Mouse (Mus musculus): ENCODE measurements around the gene Zfp575.

DNA sequence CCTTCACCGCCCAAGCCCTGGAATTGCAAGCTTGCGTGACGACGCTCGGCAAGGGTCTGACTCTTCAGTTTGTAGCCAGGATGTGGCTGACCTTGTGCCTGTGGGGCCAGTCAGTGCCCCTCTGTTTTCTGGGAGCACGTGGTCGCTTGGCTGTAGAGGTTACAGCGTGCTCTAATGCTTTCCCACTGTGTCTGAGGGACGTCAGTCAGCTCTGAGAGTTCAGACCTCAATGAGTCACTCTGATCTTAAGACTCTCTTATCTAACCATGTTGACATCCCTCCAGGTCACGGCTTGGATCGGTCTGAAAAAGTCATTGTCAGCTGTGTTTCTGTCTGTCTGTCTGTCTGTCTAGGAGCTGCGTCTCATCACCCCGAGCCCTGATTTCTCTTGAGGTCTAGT is 27.4 kb upstream of the Zfp575 start:
- TF ChIP-seq CTCF (IDR thresholded peaks at IDR 0.05; ENCODE audit: insufficient read depth, low read depth, low read length) (no peak), POLR2A (IDR thresholded peaks at IDR 0.05; ENCODE audit: insufficient read depth, low read depth, low read length) (no peak)

All from olfactory bulb, adult 2 months (tissue).